In genomic region chrX:153323105-153323504, GRCm38 (mm10) we compare ENCODE assay signal across 24 mouse cellular contexts.
"Had no signal": no experiment of that assay in that cellular context is flagged by ENCODE, and none has a peak within 500 bp of the region (broad histone marks: within the 10 kb centered on the region; RNA-seq: fewer than 3 reads in every experiment).

No protein-coding gene starts in this region.

- H3K27me3 ChIP-seq: heart, embryonic 12.5 days; hindbrain, embryonic 12.5 days; liver, embryonic 13.5 days; liver, embryonic 15.5 days had no signal

- H3K4me3 ChIP-seq: gastrocnemius, adult 2 months; heart, embryonic 10.5 days; heart, embryonic 12.5 days; hindbrain, embryonic 10.5 days; hindbrain, embryonic 12.5 days; limb, embryonic 10.5 days; limb, embryonic 12.5 days; liver, embryonic 13.5 days; liver, embryonic 15.5 days had no signal

- H3K9ac ChIP-seq: heart, embryonic 12.5 days; hindbrain, embryonic 12.5 days; hindbrain, embryonic 14.5 days; limb, embryonic 12.5 days; liver, embryonic 13.5 days; liver, embryonic 15.5 days had no signal

- ATAC-seq: hindbrain, embryonic 16.5 days; inflammation-experienced regulatory T-cells, adult 6 months had no signal

- DNase-seq: gastrocnemius, adult 2 months; gastrocnemius, postnatal 10 days; gastrocnemius, postnatal 25 days; heart, postnatal 10 days; heart, postnatal 4 days; kidney, adult 11 months; kidney, adult 2 months; kidney, adult 9 months; kidney, postnatal 10 days; layer of hippocampus, adult 9-11 months; layer of hippocampus, postnatal 36 days; liver; liver, embryonic 13.5 days had no signal

- H3K36me3 ChIP-seq: heart, embryonic 10.5 days; heart, embryonic 12.5 days; hindbrain, embryonic 10.5 days; hindbrain, embryonic 12.5 days; limb, embryonic 10.5 days; limb, embryonic 12.5 days; liver, embryonic 13.5 days; liver, embryonic 15.5 days had no signal

- H3K4me2 ChIP-seq: heart, embryonic 12.5 days; hindbrain, embryonic 12.5 days; hindbrain, embryonic 14.5 days; limb, embryonic 12.5 days; liver, embryonic 11.5 days; liver, embryonic 13.5 days; liver, embryonic 15.5 days had no signal

- H3K4me1 ChIP-seq: heart, embryonic 10.5 days; heart, embryonic 12.5 days; hindbrain, embryonic 10.5 days; hindbrain, embryonic 12.5 days; limb, embryonic 10.5 days; limb, embryonic 12.5 days; liver, embryonic 13.5 days; liver, embryonic 15.5 days had no signal

- H3K9me3 ChIP-seq: heart, embryonic 10.5 days; heart, embryonic 12.5 days; hindbrain, embryonic 10.5 days; hindbrain, embryonic 12.5 days; limb, embryonic 10.5 days; limb, embryonic 12.5 days; liver, embryonic 13.5 days; liver, embryonic 15.5 days had no signal

- H3K27ac ChIP-seq: gastrocnemius, adult 2 months; heart, embryonic 10.5 days; hindbrain, embryonic 10.5 days; hindbrain, embryonic 12.5 days; hindbrain, embryonic 14.5 days; limb, embryonic 10.5 days; limb, embryonic 12.5 days; liver, embryonic 13.5 days; liver, embryonic 15.5 days had no signal
